Mouse (Mus musculus) lung, adult 18-20 months (tissue): ENCODE measurements around the gene Lhfpl1.
"Not testable (repeated sequence)": the region's sequence is repeated elsewhere in the genome, so short reads cannot be mapped to it uniquely, and the experiment has no call there.

ENCODE experiments used
- DNase-seq, 2 experiments: peaks; one replicate each; pipeline ENCODE4 v3.0.0; 2022; ENCODE audit warnings: mixed read lengths in 2 of 2

The Lhfpl1 gene

DNA sequence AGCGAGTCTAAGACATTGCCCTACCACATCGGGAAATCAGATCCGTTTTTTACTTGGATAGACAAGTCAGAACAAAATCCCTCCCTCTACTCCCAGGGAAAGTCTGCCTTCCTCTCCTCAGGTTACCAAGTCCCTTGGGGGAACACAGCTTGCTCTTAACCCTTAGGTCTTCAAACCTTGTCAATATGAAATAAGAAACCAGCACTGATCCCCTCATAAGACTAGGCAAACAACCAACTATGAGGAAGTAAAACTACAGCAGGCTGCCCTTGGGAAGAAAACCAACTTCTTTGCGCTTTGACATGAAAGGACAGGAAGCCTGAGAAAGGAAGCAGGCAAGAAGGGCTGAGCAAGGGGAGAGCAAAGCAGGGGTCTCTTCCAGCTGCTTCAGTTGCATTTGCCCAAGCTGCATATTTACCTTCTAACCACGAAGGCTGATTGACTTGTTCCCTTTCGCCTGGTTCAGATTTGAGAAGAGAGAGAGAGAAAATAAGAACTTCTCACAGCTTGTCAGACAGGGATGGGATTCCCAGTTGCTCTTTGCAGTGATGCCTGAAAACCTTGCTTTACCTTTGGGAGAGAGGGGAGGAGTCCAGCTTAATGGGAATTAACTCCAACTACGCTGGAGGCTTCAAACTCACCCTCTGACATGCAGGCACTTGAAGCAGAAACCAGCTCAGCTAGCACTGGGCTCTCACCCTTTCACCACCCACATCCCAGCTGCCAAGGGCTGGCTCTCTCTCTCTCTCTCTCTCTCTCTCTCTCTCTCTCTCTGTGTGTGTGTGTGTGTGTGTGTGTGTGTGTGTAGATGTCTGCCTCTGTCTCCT, at the start of gene Lhfpl1:
Lhfpl1 (minus strand) TSS at position 713 of the 827 bp plus-strand sequence.
- no peak for DNase-seq

DNA sequence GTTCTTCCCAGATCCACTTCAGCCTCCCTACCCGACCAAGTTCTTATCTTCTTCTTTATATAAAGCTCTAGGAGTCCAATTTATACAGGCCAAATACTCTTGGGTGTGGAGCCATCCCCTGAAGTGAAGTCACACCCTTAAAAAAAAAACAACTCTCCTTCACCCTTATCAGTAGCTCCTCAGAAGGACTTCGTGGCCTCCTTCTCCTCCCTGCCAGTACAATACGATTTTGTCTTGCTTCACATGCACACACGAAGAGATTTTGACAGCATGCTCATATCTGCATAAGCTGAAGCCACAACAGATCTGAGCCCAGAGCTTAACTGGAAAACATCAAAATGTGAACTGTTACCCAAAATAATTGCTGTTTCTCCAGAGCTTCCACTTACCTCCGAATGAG, 22.9 kb upstream of the Lhfpl1 start:
- no peak for DNase-seq

DNA sequence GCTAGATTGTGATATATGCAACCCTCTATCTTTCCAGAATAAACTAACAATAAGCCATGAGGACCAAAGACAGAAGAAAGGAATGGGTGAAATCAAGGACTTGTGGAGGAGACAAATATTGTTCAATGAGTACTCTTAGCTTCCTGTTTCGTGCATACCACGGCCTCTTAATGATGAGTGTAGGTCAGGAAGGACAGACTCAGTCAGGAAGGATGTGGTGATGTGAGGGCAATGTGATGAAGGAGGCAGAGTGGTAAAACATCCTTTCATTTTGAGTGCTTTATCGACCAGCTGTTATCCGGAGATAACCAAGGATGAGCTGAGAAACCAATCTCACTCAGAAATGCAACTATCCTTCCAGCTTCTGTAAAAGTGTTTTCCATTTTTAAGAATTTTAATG, 13.6 kb upstream of the Lhfpl1 start:
- no peak for DNase-seq

DNA sequence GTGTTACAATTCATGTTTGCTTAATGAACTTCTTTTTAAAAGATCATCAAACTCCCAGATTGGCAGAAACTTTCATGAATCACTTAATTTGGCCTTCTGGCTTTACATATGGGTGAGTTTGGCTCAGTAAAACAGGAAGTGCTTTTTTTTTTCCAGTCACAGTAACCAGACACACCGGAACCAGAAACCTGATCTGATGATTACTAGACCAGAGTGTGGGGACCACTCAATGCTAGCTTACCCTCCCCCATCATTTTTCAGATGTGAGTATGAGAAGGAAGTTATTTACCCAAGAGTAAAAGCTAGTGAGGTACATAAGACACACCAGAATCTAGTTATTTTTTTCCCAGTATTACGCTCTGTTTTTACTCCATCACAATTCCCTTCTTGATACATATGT, 6.5 kb downstream of the Lhfpl1 start:
- DNase-seq, result no peak

DNA sequence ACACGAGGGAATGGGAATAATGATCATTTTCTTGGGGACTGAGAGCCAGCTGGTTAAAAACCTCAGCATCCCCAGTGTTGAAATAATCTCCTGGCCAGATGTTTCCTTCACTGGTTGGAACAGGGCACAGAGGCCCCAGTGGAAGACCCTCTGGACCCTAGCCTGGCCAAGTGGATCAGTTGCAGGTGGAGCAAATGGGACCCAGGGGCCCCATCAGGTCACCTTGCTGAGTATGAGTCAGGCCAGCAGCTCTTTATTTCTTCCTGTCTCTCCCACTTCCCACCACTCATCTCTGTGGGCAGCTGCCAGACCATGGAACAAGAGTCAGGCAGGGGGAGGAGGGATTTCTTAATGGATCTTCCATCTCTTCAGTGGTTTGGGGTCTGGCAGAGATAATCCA, 12.7 kb downstream of the Lhfpl1 start:
- DNase-seq, result no peak

DNA sequence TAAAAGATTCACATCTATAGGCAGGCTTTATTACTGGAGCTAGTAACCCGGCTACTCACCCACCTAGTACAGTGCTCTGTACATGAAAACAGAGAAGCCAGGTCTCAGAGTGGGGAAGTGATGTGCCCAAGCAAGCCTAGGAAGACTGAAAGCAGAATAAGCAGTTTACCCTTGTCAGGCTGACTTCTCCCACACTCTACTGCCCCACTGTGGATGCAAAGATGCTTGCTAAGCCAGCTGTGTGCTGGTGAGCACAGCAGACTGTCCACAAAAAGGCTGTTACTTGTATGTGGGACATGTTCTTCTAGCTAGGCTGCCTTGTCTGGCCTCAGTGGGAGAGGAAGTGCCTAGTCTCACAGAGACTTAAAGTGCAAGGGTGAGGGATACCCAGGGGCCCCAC, 40.3 kb downstream of the Lhfpl1 start:
- DNase-seq, result no peak

DNA sequence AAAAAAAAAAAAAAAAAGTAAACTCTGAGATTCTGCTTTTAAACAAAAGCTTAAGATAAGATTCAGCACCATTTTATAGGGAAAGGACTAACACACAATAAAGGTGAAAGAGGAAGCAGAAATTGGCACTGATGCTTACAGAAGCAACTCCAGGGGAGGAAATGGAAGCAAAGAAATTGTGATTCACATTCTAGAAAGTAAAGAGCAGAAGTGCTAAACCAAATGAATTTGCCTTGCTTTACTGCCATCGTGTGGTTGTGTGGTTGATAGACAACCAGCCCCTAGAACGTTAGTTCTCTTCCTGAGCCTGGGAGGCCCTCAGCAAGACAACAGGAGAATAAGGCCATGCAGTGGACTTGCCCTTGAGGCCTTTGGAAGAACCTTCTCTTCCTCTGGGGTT, 41.7 kb downstream of the Lhfpl1 start:
- no peak for DNase-seq

DNA sequence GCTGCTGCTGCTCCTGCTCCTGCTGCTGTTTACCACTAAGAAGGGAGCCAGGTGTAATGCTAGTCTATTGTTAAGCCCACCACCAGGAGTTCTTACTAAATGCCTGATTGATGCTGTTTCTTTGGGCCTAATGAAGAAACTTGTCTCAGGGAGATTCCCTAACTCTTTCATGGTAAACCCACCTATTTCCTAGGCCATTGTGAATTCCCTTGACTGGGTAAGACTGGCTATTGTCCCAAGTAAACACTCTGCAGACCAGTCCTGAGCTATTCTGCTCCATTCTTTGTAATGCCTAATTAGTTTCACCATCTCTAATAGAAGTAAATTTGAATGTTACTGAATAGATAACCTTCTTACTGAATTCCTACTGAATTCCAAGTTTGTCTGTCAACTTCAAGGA, 48.7 kb downstream of the Lhfpl1 start:
- DNase-seq, result not testable (repeated sequence)

DNA sequence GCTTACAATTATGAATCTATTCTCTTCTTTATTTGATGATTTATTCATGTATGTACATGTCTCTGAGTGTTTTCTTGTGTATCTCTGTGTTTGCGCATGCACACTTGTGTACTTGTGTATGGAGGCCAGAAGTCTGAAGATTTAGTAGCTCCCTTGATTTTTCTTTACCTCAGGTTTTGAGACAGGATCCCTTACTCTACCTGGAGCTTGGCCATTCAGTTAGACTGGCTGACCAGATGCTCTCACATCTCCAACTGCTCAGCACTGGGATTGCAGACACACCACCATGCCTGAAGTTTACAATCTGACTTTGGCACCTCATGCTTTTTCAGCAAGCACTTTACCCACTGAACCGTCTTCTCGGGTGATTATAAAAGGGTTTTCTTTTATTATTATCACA, 76.7 kb downstream of the Lhfpl1 start:
- no peak for DNase-seq

DNA sequence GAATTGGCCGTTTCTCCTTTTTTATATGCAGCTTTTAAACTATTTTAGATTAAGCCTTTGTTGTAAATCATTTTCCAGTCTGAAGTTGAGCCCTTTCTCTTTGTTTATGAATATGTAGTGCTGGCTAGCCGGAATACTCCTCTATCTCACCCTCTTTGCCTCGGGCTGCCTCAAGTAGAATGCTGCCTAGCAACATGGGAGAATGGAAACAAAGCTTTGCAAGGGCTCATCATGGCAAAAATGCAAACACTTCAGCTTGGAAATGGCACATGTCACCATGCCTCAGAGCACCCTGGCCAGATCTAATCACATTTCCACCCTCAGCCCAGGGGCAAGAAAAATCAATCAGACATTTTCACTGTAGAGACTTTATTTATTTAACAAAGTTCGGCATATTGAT, 77.1 kb downstream of the Lhfpl1 start:
- peak in 1 of 2 experiments; percentile 3 for DNase-seq

DNA sequence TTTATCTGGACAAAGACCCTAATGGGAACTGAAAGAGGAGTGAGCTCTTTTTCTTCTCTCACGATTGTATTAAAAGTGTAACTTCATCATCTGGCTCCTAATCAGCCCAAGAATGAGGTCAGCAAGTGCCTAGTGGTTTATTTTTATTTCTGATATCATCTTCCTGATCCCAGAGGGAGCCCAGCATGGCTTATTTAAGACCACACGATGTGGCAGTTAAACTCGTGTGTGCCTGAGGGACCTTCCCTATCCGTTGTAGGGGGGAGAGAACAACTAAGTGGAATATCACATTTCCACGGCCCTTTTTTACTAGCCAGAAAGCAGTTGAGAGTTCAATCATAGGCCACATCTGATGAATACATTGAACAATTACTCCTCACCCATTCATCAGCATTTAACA, 87.1 kb downstream of the Lhfpl1 start:
- DNase-seq, result no peak
